Mouse (Mus musculus) C2C12 (cell line): ENCODE measurements around the gene Ptprj. TPM values are rescaled to one million over a fixed set of nuclear protein-coding genes. Genes with fewer than 3 reads are reported as not detected.

Experiments used
- H3K27me3 ChIP-seq: one replicate; pipeline ENCODE4 v1.6.1; 2011; ENCODE audit not compliant: control insufficient read depth, insufficient read depth, insufficient read length
- H3K36me3 ChIP-seq: one replicate; pipeline ENCODE4 v1.6.1; 2011; ENCODE audit not compliant: control insufficient read depth, insufficient read depth
- H3K4me3 ChIP-seq: one replicate; pipeline ENCODE4 v1.5.1; 2011; ENCODE audit warnings: mild to moderate bottlenecking, control low read depth; ENCODE audit not compliant: poor library complexity, insufficient read depth, severe bottlenecking
- H3K79me2 ChIP-seq: one replicate; pipeline ENCODE4 v1.6.1; 2011; ENCODE audit not compliant: control insufficient read depth, insufficient read depth
- H3K79me3 ChIP-seq: one replicate; pipeline ENCODE4 v1.6.1; 2011; ENCODE audit warnings: low read depth, control low read depth
- H3ac ChIP-seq: one replicate; pipeline ENCODE3; 2011; ENCODE audit warnings: low read depth; ENCODE audit not compliant: control insufficient read depth, insufficient read length
- CEBPB ChIP-seq: IDR thresholded peaks from one replicate; pipeline ENCODE4 v1.6.1; 2011; ENCODE audit warnings: low read depth, mild to moderate bottlenecking, control low read depth, moderate library complexity
- CTCF ChIP-seq: IDR thresholded peaks from one replicate; pipeline ENCODE4 v1.5.1; 2011; ENCODE audit not compliant: control insufficient read depth, insufficient read depth, insufficient read length
- FOSL1 ChIP-seq: IDR thresholded peaks from one replicate; pipeline ENCODE4 v1.8.0; 2011; ENCODE audit warnings: mild to moderate bottlenecking, low read length; ENCODE audit not compliant: poor library complexity, insufficient read depth, severe bottlenecking
- MAX ChIP-seq: IDR thresholded peaks from one replicate; pipeline ENCODE4 v1.6.1; 2011; ENCODE audit warnings: mild to moderate bottlenecking, control low read depth
- MYOD1 ChIP-seq: IDR thresholded peaks from one replicate; pipeline ENCODE4 v1.6.1; 2011; ENCODE audit warnings: low read depth; ENCODE audit not compliant: control insufficient read depth, insufficient read length
- MYOG ChIP-seq: IDR thresholded peaks from one replicate; pipeline ENCODE4 v1.6.1; 2011; ENCODE audit not compliant: control insufficient read depth, insufficient read length; ENCODE audit errors: extremely low read depth
- USF1 ChIP-seq: IDR thresholded peaks from one replicate; pipeline ENCODE4 v1.6.1; 2011; ENCODE audit warnings: low read depth, mild to moderate bottlenecking, control low read depth, moderate library complexity
- polyA plus RNA-seq: library from polyadenylated mRNA; unstranded; fragments of >200 nt; fragmentation: generic; extraction: Trizol; gene quantifications from one replicate; pipeline ENCODE4 v1.2.1, GENCODE M21; 2012; ENCODE audit warnings: missing spikeins

The Ptprj gene
- polyA plus RNA-seq, 1 experiment = 1.1 TPM

DNA sequence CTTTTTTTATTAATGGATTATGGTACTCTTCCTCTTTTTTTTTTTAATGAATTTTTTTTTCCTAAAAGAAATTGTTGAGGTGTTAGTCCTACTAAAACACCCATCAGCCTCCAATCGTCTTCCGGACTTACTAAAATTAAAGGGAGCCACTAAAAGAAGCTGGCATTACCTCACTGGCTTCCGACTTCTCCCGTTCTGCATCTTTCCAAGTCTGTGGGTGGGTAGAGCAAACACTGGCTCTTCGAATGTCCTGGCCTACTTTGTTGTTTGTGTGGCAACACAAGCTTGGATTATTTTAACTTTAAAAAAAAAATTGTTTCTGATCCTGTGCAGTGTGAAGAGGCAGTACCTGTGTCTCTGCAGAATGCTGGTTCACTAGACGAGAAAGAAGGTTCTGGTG is 62.2 kb downstream of the Ptprj start:
- Histone ChIP-seq H3K36me3 (no peaks in the 10 kb centered on the region), H3ac (no peak overlapping the region), H3K4me3 (no peak overlapping the region), H3K79me3 (no peaks in the 10 kb centered on the region), H3K27me3 (no peaks in the 10 kb centered on the region), H3K79me2 (peaks cover under 1% of the 10 kb centered on the region)
- TF ChIP-seq MAX (no peak), CEBPB (no peak), MYOD1 (no peak), MYOG (no peak), USF1 (no peak), FOSL1 (no peak), CTCF (no peak)

DNA sequence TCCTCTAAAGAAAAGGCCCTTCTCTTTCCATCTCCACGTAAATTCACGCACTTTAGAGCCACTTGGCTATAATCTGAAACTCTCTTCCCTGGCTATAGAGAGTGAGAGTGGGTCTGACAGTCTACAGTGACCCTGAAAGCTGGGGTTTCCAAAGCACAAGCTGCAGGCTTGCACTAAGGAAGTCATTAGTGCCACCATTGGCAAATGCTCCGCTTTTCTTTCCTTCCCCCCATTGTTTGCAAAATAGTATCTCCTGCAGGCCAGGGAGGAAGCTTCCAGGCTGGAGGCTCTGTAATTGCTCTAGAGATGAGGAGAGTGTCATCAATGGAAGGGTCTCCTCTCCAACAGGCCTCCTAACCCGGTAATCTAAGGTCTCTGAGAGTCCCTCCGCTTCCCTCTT is 65.5 kb downstream of the Ptprj start:
- H3K36me3 ChIP-seq = no peaks in the 10 kb centered on the region
- no peak overlapping the region for H3K4me3 ChIP-seq
- no peaks in the 10 kb centered on the region for H3K79me2 ChIP-seq
- H3K79me3 ChIP-seq = no peaks in the 10 kb centered on the region
- no peak for TF ChIP-seq CTCF
- no peak for TF ChIP-seq FOSL1
- no peak for TF ChIP-seq USF1
- no peak for TF ChIP-seq CEBPB
- TF ChIP-seq MYOD1 = no peak
- TF ChIP-seq MAX = no peak
- no peak for TF ChIP-seq MYOG
- no peaks in the 10 kb centered on the region for H3K27me3 ChIP-seq
- no peak overlapping the region for H3ac ChIP-seq

DNA sequence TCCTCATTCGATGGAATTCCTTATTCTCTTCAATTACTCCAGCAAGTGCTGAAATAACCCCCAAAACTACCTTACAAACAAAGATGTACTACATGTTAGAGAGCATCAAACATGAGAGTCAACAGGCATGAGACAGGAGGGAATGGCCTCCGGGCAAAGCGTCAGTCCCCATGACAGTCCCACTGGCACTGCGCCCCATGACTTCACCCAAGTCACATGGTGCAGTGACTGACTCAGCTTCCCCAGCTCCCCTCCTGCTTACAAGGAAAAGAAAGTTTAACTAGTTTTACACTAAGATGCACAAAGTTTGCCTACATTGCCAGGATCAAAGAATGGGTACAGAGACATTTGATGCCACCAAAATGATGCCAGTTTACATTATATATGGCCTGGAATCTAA is 71.2 kb downstream of the Ptprj start:
- Histone ChIP-seq H3ac (no peak overlapping the region), H3K79me3 (no peaks in the 10 kb centered on the region), H3K79me2 (no peaks in the 10 kb centered on the region), H3K36me3 (no peaks in the 10 kb centered on the region), H3K27me3 (no peaks in the 10 kb centered on the region), H3K4me3 (no peak overlapping the region)
- TF ChIP-seq CTCF = no peak
- peak; percentile 92 for TF ChIP-seq USF1

DNA sequence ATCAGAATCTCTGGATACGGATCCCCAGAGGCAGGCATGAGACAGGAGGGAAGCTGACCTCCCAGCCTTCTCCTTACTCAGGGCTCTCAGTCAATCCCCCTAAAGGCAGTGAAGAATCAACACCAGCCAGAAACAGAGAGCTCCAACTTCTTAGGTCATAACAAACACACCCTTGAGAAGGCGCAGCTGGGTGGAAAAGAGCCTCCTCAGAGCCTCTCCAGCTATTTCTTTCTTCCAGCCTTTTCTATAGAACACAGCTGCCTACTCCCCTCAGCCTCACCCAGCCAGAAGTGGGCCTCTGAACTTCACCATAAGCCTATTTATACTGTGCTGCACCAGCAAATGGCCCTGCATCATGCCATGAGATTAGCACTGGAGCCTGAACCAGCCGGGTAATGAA is 74.3 kb downstream of the Ptprj start:
- no peaks in the 10 kb centered on the region for H3K27me3 ChIP-seq
- H3K79me2 ChIP-seq = peaks cover 24% of the 10 kb centered on the region
- TF ChIP-seq FOSL1 = no peak
- no peak for TF ChIP-seq CTCF
- no peak for TF ChIP-seq MYOG
- no peak for TF ChIP-seq CEBPB
- no peak for TF ChIP-seq USF1
- no peak for TF ChIP-seq MYOD1
- TF ChIP-seq MAX = no peak
- no peaks in the 10 kb centered on the region for H3K36me3 ChIP-seq
- H3K79me3 ChIP-seq = peaks cover 2% of the 10 kb centered on the region
- H3K4me3 ChIP-seq = no peak overlapping the region
- H3ac ChIP-seq = no peak overlapping the region

DNA sequence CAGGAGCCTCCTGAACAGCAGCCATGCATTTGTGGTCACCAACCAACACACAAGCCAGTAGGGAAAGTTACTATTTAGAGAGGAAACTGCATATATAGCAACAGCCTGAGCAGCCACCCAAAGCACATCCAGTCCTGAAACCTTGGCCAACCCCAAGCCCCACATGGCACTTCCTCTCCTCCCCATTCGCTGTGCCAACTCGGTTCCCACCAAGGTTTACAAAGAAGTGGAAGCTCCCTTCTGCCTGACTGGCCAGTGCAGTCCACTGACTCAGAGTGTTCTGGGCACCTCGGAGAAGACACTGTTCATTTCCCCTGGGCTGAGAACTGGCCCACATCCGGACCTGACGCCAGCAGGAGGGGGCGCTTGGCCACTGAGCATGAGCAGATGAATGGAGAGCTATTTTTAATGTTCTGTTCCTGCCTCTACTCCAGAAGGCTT is 75.7 kb downstream of the Ptprj start:
- H3ac ChIP-seq = no peak overlapping the region
- no peaks in the 10 kb centered on the region for H3K27me3 ChIP-seq
- H3K79me3 ChIP-seq = peaks cover 2% of the 10 kb centered on the region
- H3K4me3 ChIP-seq = no peak overlapping the region
- TF ChIP-seq CEBPB (no peak), MAX (peak; percentile 15), MYOG (no peak), FOSL1 (no peak), CTCF (peak; percentile 6)
- H3K79me2 ChIP-seq = peaks cover 28% of the 10 kb centered on the region
- H3K36me3 ChIP-seq = no peaks in the 10 kb centered on the region

DNA sequence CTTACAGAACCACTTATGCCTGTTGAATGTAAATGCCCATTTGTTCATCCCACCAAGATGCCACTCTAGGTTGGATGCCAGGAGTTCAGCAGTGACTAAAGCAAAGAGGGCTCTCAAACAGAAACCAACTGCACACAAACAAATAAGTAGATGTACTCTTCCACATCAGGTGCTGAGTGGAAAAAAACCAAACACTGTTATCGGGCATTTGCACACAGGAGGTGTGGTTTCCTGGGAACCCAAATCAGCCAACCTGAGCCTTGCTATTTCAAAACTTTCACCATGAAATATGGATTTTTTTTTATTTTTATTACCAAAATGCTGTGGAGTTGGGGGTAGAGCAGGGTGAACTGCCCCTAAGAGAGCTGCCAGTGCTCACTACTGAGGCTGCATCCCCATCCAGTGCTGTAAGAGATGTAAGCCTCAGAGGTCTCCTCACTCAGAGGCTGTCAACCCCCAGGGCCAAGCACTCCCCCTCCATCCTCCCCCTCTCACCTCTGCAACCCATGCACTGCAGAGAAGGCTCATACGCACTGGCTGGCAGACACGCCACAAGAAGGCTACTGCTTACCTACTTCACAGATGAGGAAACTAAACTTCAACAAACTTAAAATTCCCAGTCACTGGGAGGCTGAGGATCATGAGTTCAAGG is 77.1 kb downstream of the Ptprj start:
- H3K4me3 ChIP-seq = no peak overlapping the region
- TF ChIP-seq FOSL1 (no peak), USF1 (no peak), CEBPB (no peak), MAX (no peak), CTCF (no peak), MYOG (no peak), MYOD1 (no peak)
- no peak overlapping the region for H3ac ChIP-seq
- H3K36me3 ChIP-seq = no peaks in the 10 kb centered on the region
- H3K27me3 ChIP-seq = no peaks in the 10 kb centered on the region
- peaks cover 2% of the 10 kb centered on the region for H3K79me3 ChIP-seq
- H3K79me2 ChIP-seq = peaks cover 41% of the 10 kb centered on the region
